Mouse (Mus musculus): ENCODE data around the gene Chn1.

Chn1 gene

DNA sequence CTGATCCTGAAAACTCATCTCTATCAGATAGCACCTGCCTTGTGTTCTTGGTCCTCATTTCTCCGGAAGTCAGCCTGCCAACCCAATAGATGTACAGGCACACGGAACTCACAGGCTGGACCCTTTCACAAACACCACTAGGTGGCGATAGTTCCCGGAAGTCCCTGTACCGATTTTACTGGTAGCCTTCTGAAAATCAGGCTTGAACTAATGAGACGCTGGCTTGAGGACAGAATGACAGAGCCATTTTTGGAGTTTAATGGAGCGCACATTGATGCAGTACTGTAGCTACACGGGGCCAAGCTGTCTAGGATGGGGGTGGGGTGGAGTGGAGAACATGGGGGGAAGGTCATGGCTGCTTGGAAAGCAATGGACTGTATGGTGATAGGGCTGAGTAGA is 213.5 kb downstream of the Chn1 start:
- peak; percentile 85 for DNase-seq (ENCODE audit: low read depth, low spot score)

DNA sequence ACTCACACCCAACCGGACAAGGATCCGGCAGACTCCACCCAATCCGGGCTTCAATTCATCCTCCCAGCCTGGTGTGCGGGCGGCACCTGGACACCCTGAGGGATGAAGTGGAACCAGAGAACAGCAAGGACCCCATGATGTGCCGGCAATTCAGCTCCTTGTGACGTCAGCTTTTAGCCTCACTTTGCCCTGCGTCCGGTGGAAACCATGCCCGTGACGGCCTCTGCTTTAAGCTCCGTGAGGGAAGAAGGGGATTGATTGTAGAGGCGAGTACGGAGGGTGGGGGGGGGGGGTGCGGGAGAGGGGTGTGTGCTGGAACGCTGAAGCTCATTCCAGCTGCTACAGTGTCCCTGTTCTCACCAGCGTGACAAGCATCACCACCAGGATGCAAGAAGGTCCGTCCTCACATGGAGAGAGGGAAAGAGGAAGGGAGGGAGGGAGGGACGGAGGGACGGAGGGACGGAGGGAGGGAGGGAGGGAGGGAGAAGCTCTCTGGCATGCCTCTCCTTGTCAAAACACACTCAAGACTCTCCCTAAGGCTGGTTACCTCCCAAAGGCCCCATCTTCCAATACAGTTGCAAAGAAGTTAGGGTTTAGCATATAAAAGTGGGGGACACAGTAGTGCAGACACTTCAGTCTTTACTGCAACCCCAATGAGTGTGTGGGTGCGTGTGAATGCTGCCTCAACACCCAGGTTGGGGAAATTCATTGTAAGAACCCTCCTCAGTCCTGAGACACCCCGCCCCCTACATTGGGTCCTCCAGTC is 214.1 kb downstream of the Chn1 start:
- DNase-seq (ENCODE audit: low read depth, low spot score): peak; percentile 43
